Mouse (Mus musculus) kidney, embryonic 15.5 days (tissue): ENCODE measurements around the gene Sox6. TPM values are rescaled to one million over a fixed set of nuclear protein-coding genes. Genes with fewer than 3 reads are reported as not detected.
A peak's percentile ranks its signal among the peaks of the same experiment; 100 is the strongest.

ENCODE experiments used
- ATAC-seq: fragments of 200-750 bp; cut with Nextera tagmentation; replicated peaks from 2 replicates; pipeline ENCODE4 v1.8.0; 2017; ENCODE audit warnings: moderate TSS enrichment; ENCODE audit not compliant: low FRiP score
- H3K27ac ChIP-seq: fragments of 300-500 bp; sonication (generic); 2 replicates; pipeline ENCODE4 v1.5.1; 2015; ENCODE audit warnings: mild to moderate bottlenecking, inconsistent platforms
- H3K27me3 ChIP-seq: fragments of 300-500 bp; sonication (generic); 2 replicates; pipeline ENCODE4 v1.6.1; 2015; ENCODE audit warnings: inconsistent platforms
- H3K36me3 ChIP-seq: fragments of 300-500 bp; sonication (generic); 2 replicates; pipeline ENCODE4 v1.6.1; 2015; ENCODE audit warnings: inconsistent platforms
- H3K4me1 ChIP-seq: fragments of 300-500 bp; sonication (generic); 2 replicates; pipeline ENCODE4 v1.6.1; 2015; ENCODE audit warnings: inconsistent platforms
- H3K4me2 ChIP-seq: fragments of 300-500 bp; sonication (generic); 2 replicates; pipeline ENCODE4 v1.6.1; 2015; ENCODE audit warnings: moderate library complexity, mild to moderate bottlenecking, inconsistent platforms
- H3K4me3 ChIP-seq: fragments of 300-500 bp; sonication (generic); replicated peaks from 2 replicates; pipeline ENCODE4 v1.5.1; 2015; ENCODE audit warnings: mild to moderate bottlenecking, inconsistent platforms
- H3K9ac ChIP-seq: fragments of 300-500 bp; sonication (generic); 2 replicates; pipeline ENCODE4 v1.6.1; 2015; ENCODE audit warnings: mild to moderate bottlenecking, inconsistent platforms
- H3K9me3 ChIP-seq: fragments of 300-500 bp; sonication (generic); replicated peaks from 2 replicates; pipeline ENCODE4 v1.6.1; 2016; ENCODE audit warnings: inconsistent platforms
- WGBS: fragments of 180-500 bp; shearing (Covaris S2); methylation state at CpG from one replicate; pipeline ENCODE4 v1.1.7; 2015; ENCODE audit warnings: mixed read lengths; 5-methylcytosine and 5-hydroxymethylcytosine counted together
- polyA plus RNA-seq: library from polyadenylated mRNA; unstranded; fragments of >200 nt; fragmentation: Nextera tagmentation; extraction: Ambion mirVana; gene quantifications from 2 replicates; pipeline ENCODE4 v1.2.1, GENCODE M21; 2015

Gene Sox6
- polyA plus RNA-seq, 1 experiment from 2014 or later = 20.2 TPM

DNA sequence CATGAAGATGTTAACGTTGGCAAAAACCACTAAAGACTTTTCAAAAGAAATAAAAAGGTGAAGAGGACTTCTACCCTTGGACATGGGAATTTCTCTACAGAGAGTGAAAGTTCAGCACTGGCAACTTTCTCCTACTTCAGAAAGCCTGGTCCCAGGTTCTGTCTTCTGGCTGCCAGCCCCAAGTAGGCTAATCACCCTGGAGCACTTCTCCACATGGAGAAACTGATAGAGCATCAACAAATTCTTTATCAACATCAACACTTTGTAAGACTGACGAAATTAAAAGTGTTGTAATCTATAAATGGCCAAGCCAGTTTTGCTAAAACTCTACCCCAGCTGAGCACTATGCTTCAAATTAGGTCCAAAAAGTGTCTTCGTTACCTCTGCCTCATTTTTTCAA lies 193.7 kb downstream of the Sox6 start:
- H3K9me3 ChIP-seq = no peaks in the 10 kb centered on the region
- 83% methylated on average over 3 of the region's 3 CpGs for WGBS
- H3K27ac ChIP-seq = no peak overlapping the region
- ATAC-seq = no peak
- H3K27me3 ChIP-seq = no peaks in the 10 kb centered on the region
- H3K36me3 ChIP-seq = no peaks in the 10 kb centered on the region
- H3K9ac ChIP-seq = no peak overlapping the region
- no peaks in the 10 kb centered on the region for H3K4me1 ChIP-seq
- H3K4me3 ChIP-seq = no peak overlapping the region
- H3K4me2 ChIP-seq = no peak overlapping the region

- no peak overlapping the region for H3K4me3 ChIP-seq
- ATAC-seq = no peak
- WGBS = 89% methylated on average over 6 of the region's 6 CpGs
Measured at GRCm38 (mm10) chr7:115844431-115844830, 194.2 kb downstream of the Sox6 start.

GRCm38 (mm10) chr7:115842251-115842650 lies 196.3 kb downstream of the Sox6 start:
- Histone ChIP-seq H3K9ac (no peak overlapping the region), H3K36me3 (no peaks in the 10 kb centered on the region), H3K4me2 (no peak overlapping the region), H3K27ac (no peak overlapping the region), H3K4me1 (no peaks in the 10 kb centered on the region), H3K9me3 (no peaks in the 10 kb centered on the region), H3K4me3 (no peak overlapping the region), H3K27me3 (no peaks in the 10 kb centered on the region; the same call in 1 of the 2 replicates)
- ATAC-seq = no peak

More at GRCm38 (mm10) chr7:115844431-115844830, 194.2 kb downstream of the Sox6 start:
- Histone ChIP-seq H3K9ac (no peak overlapping the region), H3K27ac (no peak overlapping the region), H3K27me3 (no peaks in the 10 kb centered on the region), H3K4me2 (no peak overlapping the region), H3K4me1 (no peaks in the 10 kb centered on the region), H3K9me3 (no peaks in the 10 kb centered on the region), H3K36me3 (no peaks in the 10 kb centered on the region)

GRCm38 (mm10) chr7:115840613-115841012 lies 198.0 kb downstream of the Sox6 start:
- Histone ChIP-seq H3K9me3 (no peaks in the 10 kb centered on the region), H3K9ac (no peak overlapping the region), H3K36me3 (no peaks in the 10 kb centered on the region), H3K4me3 (no peak overlapping the region), H3K27ac (no peak overlapping the region), H3K4me1 (no peaks in the 10 kb centered on the region), H3K27me3 (peaks cover 4% of the 10 kb centered on the region; the same call in 1 of the 2 replicates), H3K4me2 (no peak overlapping the region)
- WGBS = 56% methylated on average over 3 of the region's 3 CpGs
- no peak for ATAC-seq

- no peak overlapping the region for H3K9ac ChIP-seq
- ATAC-seq = no peak
- H3K27me3 ChIP-seq = peaks cover 9% of the 10 kb centered on the region
- no peaks in the 10 kb centered on the region for H3K9me3 ChIP-seq
- peaks cover 6% of the 10 kb centered on the region for H3K4me1 ChIP-seq
- 79% methylated on average over 3 of the region's 3 CpGs for WGBS
- H3K36me3 ChIP-seq = no peaks in the 10 kb centered on the region
- no peak overlapping the region for H3K27ac ChIP-seq
- no peak overlapping the region for H3K4me2 ChIP-seq
- H3K4me3 ChIP-seq = no peak overlapping the region
Measured at GRCm38 (mm10) chr7:115835005-115835404, 203.6 kb downstream of the Sox6 start.

DNA sequence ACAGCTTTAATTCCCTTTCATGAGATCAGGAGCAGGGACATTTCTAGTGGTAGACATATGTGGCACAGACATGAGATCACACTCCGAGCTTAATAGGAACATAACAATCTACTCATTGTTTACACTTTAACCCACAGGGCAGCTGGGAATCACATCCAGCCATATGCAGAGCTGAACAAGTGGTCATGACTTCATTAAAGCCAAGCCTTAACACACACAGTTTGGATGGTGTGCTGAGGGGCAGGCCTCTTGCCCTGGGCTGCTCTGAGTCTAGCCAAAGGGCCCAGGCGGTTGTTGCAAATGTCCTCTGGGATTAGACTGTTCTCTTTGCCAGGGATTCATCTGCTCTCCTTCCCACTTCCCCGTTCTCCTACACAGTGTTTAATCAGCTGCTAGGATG lies 204.9 kb downstream of the Sox6 start:
- no peak overlapping the region for H3K9ac ChIP-seq
- H3K4me1 ChIP-seq = peaks cover 6% of the 10 kb centered on the region
- no peak overlapping the region for H3K4me2 ChIP-seq
- WGBS = 45% methylated on average over 3 of the region's 3 CpGs
- peaks cover 10% of the 10 kb centered on the region for H3K27me3 ChIP-seq
- no peak overlapping the region for H3K27ac ChIP-seq
- no peaks in the 10 kb centered on the region for H3K9me3 ChIP-seq
- no peak overlapping the region for H3K4me3 ChIP-seq
- no peak for ATAC-seq
- H3K36me3 ChIP-seq = no peaks in the 10 kb centered on the region

GRCm38 (mm10) chr7:115830938-115831873 lies 207.4 kb downstream of the Sox6 start:
- 79% methylated on average over 11 of the region's 11 CpGs for WGBS
- H3K27ac ChIP-seq = no peak overlapping the region
- peak; percentile 76; the same call in 1 of the 2 replicates for ATAC-seq

GRCm38 (mm10) chr7:115830366-115830765 lies 208.2 kb downstream of the Sox6 start:
- no peak overlapping the region for H3K4me2 ChIP-seq
- 31% methylated on average over 10 of the region's 10 CpGs for WGBS
- no peaks in the 10 kb centered on the region for H3K36me3 ChIP-seq
- H3K9me3 ChIP-seq = no peaks in the 10 kb centered on the region
- no peak overlapping the region for H3K4me3 ChIP-seq
- no peak overlapping the region for H3K27ac ChIP-seq
- no peak for ATAC-seq
- peaks cover 14% of the 10 kb centered on the region for H3K4me1 ChIP-seq
- peaks cover 21% of the 10 kb centered on the region for H3K27me3 ChIP-seq
- no peak overlapping the region for H3K9ac ChIP-seq

More at GRCm38 (mm10) chr7:115830938-115831873, 207.4 kb downstream of the Sox6 start:
- Histone ChIP-seq H3K36me3 (no peaks in the 10 kb centered on the region), H3K9ac (no peak overlapping the region), H3K27me3 (peaks cover 21% of the 10 kb centered on the region), H3K4me1 (peaks cover 9% of the 10 kb centered on the region), H3K4me2 (no peak overlapping the region), H3K9me3 (no peaks in the 10 kb centered on the region), H3K4me3 (no peak overlapping the region)

- Histone ChIP-seq H3K4me1 (peaks cover 20% of the 10 kb centered on the region), H3K27ac (no peak overlapping the region), H3K27me3 (peaks cover 21% of the 10 kb centered on the region), H3K9me3 (no peaks in the 10 kb centered on the region), H3K4me2 (no peak overlapping the region), H3K36me3 (no peaks in the 10 kb centered on the region), H3K9ac (no peak overlapping the region), H3K4me3 (no peak overlapping the region)
- no peak for ATAC-seq
- WGBS = 24% methylated on average over 4 of the region's 4 CpGs
Measured at GRCm38 (mm10) chr7:115829756-115830155, 208.8 kb downstream of the Sox6 start.

- ATAC-seq = no peak
- no peaks in the 10 kb centered on the region for H3K9me3 ChIP-seq
- no peak overlapping the region for H3K4me2 ChIP-seq
- no peaks in the 10 kb centered on the region for H3K36me3 ChIP-seq
- H3K27me3 ChIP-seq = peaks cover 21% of the 10 kb centered on the region
- no peak overlapping the region for H3K9ac ChIP-seq
- H3K27ac ChIP-seq = no peak overlapping the region
- WGBS = 73% methylated on average over 4 of the region's 4 CpGs
- no peak overlapping the region for H3K4me3 ChIP-seq
- H3K4me1 ChIP-seq = peaks cover 24% of the 10 kb centered on the region
Measured at GRCm38 (mm10) chr7:115829260-115829659, 209.3 kb downstream of the Sox6 start.

DNA sequence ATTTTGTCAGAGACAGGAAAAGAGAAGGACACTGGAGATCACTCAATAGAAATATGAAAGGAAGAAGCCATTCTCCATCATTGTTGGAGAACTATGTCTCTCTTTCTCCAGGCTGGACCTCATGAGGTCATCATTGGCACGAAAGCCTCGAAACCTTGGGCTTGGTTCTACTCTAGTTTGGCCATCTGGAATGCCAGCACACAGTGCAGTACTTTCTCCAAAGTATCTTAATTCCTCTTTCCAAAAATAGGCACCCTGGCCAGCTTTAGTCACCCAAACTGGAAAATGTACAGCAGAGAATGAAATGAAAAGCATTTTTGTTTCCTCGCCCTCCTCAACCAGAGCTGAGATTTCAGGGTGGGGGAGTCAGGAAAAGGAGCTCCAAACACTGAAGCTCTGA lies 213.3 kb downstream of the Sox6 start:
- Histone ChIP-seq H3K9ac (no peak overlapping the region), H3K4me3 (no peak overlapping the region), H3K27ac (0 out of 2 replicates have a peak overlapping the region, but pooled peaks have one; percentile 32), H3K9me3 (no peaks in the 10 kb centered on the region), H3K4me2 (no peak overlapping the region), H3K4me1 (peaks cover 22% of the 10 kb centered on the region), H3K27me3 (peaks cover 21% of the 10 kb centered on the region; the same call in 1 of the 2 replicates), H3K36me3 (no peaks in the 10 kb centered on the region)
- no peak for ATAC-seq
- WGBS = 75% methylated on average over 3 of the region's 3 CpGs

- no peak overlapping the region for H3K9ac ChIP-seq
- H3K27ac ChIP-seq = 0 out of 2 replicates have a peak overlapping the region, but pooled peaks have one; percentile 32
- no peak overlapping the region; the same call in 1 of the 2 replicates for H3K4me2 ChIP-seq
- H3K36me3 ChIP-seq = no peaks in the 10 kb centered on the region
- no peak for ATAC-seq
- H3K27me3 ChIP-seq = peaks cover 21% of the 10 kb centered on the region; the same call in 1 of the 2 replicates
- no peak overlapping the region for H3K4me3 ChIP-seq
- 35% methylated on average over 8 of the region's 8 CpGs for WGBS
- H3K9me3 ChIP-seq = no peaks in the 10 kb centered on the region
- peaks cover 19% of the 10 kb centered on the region for H3K4me1 ChIP-seq
Measured at GRCm38 (mm10) chr7:115824621-115825256, 213.9 kb downstream of the Sox6 start.
